Mouse (Mus musculus): Measurements from ENCODE around the gene Smyd5. TPM values are rescaled to one million over a fixed set of nuclear protein-coding genes. Genes with fewer than 3 reads are reported as not detected.

Gene Smyd5
- 23.2 and 24.0 TPM in 2 replicates for polyA plus RNA-seq (2021; fragmentation: Nextera tagmentation)
- long read RNA-seq, experiment 1, transcript Smyd5-201 (13 exons, 2,486 nt): major isoform, 30 of 38 reads
- long read RNA-seq, experiment 1, partial matches to known transcripts: 4 of 38 reads
- long read RNA-seq, experiment 1, other reads (novel, unspliced or antisense): 4 of 38 reads
- long read RNA-seq, experiment 2, transcript Smyd5-201 (13 exons, 2,486 nt): major isoform, 165 of 182 reads
- long read RNA-seq, experiment 2, partial matches to known transcripts: 7 of 182 reads
- long read RNA-seq, experiment 2, other reads (novel, unspliced or antisense): 10 of 182 reads

GRCm38 (mm10) chr6:85431842-85432431 lies at the start of gene Smyd5:
Smyd5 (plus strand) TSS chr6:85431989.

DNA sequence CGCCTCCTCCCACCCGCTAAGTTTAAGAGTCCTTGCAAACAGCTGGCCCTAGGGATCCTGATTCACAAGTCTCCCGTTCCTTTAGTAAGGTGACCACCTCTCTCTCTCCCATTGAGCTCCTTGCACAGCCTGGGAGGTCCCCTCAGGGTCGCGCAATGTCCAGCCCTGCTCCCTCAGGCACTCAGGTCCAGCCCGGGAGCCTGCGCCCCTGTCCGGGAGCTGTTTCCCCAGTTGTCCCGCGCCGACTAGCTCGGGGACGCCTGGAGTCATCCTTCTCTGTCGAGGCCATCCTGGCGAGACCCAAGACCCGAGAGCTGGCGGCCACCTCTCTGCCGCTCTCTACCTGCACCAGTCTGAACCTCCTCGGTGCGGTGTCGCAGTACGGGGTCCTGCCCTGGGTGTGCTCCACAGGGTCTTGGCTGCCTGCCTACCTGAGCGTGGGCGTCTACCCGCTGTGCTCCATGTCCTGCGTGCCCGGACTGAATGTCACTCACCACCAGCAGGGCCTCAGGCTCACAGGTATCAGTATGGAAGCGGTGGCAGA lies 7.9 kb upstream of the Smyd5 start, which contains the start of gene Noto:
Gene Noto, plus strand, starts transcription at position 51 of the 544 bp plus-strand sequence.

DNA sequence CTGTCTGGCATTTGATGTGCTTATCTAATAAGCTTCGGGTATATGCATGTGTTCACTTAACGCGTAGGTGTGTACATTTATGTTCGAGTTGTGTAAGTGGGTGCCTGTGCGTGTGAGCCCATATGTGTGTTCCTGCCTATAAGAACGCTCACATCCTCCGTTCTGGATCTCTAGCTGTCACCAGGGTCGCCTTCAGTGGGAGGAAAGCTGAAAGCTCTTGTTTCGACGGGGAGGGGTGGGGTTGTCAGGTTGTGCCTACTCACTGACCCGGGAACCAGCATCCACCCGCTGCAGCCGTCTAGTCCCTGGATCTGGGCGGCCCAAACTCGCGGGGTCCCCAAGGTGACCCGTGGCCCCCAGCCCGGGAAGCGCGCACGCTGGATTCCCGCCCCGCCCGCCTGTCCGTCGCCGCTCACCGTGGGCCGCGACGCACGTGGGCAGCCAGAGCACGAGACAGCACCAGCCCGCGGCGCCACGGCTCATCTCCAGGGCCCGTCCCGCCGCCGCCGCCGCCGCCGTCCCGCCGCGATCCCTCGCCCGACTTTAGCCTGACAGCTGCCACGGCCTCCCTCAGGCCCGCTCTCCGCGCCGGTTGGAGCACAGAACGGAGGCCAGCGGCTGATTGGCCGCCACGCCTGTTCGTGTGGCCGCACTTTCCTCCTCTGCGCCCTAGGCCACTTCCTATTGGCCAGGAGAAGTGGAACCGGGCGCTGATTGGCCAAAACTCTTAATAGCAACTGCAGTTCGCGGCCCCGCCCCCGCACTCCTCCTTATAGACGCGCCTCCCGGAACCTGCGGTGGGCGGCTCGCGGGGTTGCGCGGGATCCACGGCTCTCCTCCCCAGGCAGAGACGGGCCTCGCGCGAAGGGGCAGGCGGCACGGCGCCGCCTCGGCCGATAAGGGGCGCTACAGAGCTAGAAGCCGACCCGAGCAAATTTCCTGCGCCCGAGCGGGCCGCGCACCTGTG lies 19.2 kb downstream of the Smyd5 start, which contains the start of gene Cct7:
Gene Cct7, plus strand, starts transcription at position 818 of the 967 bp plus-strand sequence.

GRCm38 (mm10) chr6:85451664-85452410 lies 20.0 kb downstream of the Smyd5 start, which contains the start of gene Pradc1:
Pradc1 (minus strand) TSS chr6:85451970.

Other genes with a start within 250 kb of the Smyd5 start
- gene Emx1, start 244.6 kb upstream of the Smyd5 start, polyA plus RNA-seq (2021; fragmentation: Nextera tagmentation): 11.5 and 14.1 TPM in 2 replicates
- 232 and 411 TPM in 2 replicates for gene Sfxn5, start 98.6 kb upstream of the Smyd5 start, polyA plus RNA-seq (2021; fragmentation: Nextera tagmentation)
- 7.0 and 7.7 TPM in 2 replicates for gene Rab11fip5, start 57.4 kb upstream of the Smyd5 start, polyA plus RNA-seq (2021; fragmentation: Nextera tagmentation)
- gene Noto, start 8.1 kb upstream of the Smyd5 start, polyA plus RNA-seq (2021; fragmentation: Nextera tagmentation): not detected in 2 replicates
- 364 and 375 TPM in 2 replicates for gene Cct7, start 19.5 kb downstream of the Smyd5 start, polyA plus RNA-seq (2021; fragmentation: Nextera tagmentation)
- 21.4 and 23.7 TPM in 2 replicates for gene Pradc1, start 20.0 kb downstream of the Smyd5 start, polyA plus RNA-seq (2021; fragmentation: Nextera tagmentation)
- 8.3 and 10.5 TPM in 2 replicates for gene Fbxo41, start 71.0 kb downstream of the Smyd5 start, polyA plus RNA-seq (2021; fragmentation: Nextera tagmentation)
- 22.2 and 26.3 TPM in 2 replicates for gene Egr4, start 81.6 kb downstream of the Smyd5 start, polyA plus RNA-seq (2021; fragmentation: Nextera tagmentation)
- 0.49 and 0.55 TPM in 2 replicates for gene Alms1, start 155.5 kb downstream of the Smyd5 start, polyA plus RNA-seq (2021; fragmentation: Nextera tagmentation)

Data from layer of hippocampus, adult 6 months (tissue).